Mouse (Mus musculus) hindbrain, embryonic 12.5 days (tissue): ENCODE data around the gene Gal. TPM values are rescaled to one million over a fixed set of nuclear protein-coding genes. Genes with fewer than 3 reads are reported as not detected.

ENCODE experiments used
- ATAC-seq: fragments of 200-750 bp; cut with Nextera tagmentation; 2 replicates; pipeline ENCODE4 v1.8.0; 2017; ENCODE audit warnings: moderate TSS enrichment; ENCODE audit not compliant: low FRiP score
- H3K27ac ChIP-seq: fragments of 300-500 bp; sonication (generic); 2 replicates; pipeline ENCODE4 v1.5.1; 2016; ENCODE audit warnings: mild to moderate bottlenecking
- H3K27me3 ChIP-seq: fragments of 300-500 bp; sonication (generic); 2 replicates; pipeline ENCODE4 v1.6.1; 2016; ENCODE audit warnings: mild to moderate bottlenecking
- H3K36me3 ChIP-seq: fragments of 300-500 bp; sonication (generic); 2 replicates; pipeline ENCODE4 v1.6.1; 2016; ENCODE audit warnings: mild to moderate bottlenecking
- H3K4me1 ChIP-seq: fragments of 300-500 bp; sonication (generic); 2 replicates; pipeline ENCODE4 v1.6.1; 2016
- H3K4me2 ChIP-seq: fragments of 300-500 bp; sonication (generic); replicated peaks from 2 replicates; pipeline ENCODE4 v1.6.1; 2016; ENCODE audit warnings: mild to moderate bottlenecking
- H3K4me3 ChIP-seq: fragments of 300-500 bp; sonication (generic); 2 replicates; pipeline ENCODE4 v1.5.1; 2016; ENCODE audit warnings: mild to moderate bottlenecking
- H3K9ac ChIP-seq: fragments of 300-500 bp; sonication (generic); 2 replicates; pipeline ENCODE4 v1.6.1; 2016; ENCODE audit warnings: mild to moderate bottlenecking, moderate library complexity
- H3K9me3 ChIP-seq: fragments of 300-500 bp; sonication (generic); replicated peaks from 2 replicates; pipeline ENCODE4 v1.6.1; 2016; ENCODE audit warnings: mild to moderate bottlenecking
- WGBS: fragments of 180-500 bp; shearing (Covaris S2); methylation state at CpG from one replicate; pipeline ENCODE4 v1.1.7; 2016; 5-methylcytosine and 5-hydroxymethylcytosine counted together
- polyA plus RNA-seq: library from polyadenylated mRNA; unstranded; fragments of >200 nt; fragmentation: Nextera tagmentation; extraction: Ambion mirVana; gene quantifications from 2 replicates; pipeline ENCODE4 v1.2.1, GENCODE M21; 2016

Gal gene
- polyA plus RNA-seq, 1 experiment from 2014 or later = 6.2 TPM

DNA sequence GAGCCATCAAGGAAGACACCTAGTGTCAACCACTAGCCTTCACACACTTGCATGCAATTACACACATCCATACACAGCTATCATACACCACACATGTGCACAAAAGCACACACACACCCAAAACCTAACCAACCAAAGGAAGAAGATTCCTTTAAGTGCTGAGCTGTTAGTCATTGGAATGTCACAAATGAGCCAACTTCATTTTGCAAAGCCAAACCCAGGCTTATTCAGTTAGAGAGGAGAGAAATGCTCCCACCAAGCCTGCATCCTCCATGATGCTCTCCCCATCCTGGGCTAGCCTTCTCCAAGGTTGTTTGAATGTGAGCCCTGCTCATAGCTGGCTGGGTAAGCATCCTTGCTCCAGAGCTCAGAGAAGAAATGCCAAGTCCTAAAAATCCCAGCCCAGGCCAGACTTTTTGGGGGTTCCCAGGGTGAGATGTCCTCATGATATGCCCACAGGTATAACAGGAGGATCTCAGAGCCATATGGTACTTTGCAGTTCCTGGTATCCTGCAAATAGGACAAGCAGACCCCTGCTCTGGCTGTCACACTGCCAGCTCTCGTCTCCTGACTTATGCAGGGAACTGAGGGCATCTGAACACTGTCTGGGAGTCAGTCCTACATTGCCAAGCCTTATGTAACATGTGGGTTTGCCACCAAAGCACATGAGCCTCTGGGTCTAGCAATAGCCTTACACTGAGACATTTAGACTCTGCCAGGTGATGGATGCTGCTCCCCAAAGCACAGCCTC lies 8.6 kb downstream of the Gal start:
- Histone ChIP-seq H3K27me3 (peaks cover 3% of the 10 kb centered on the region; the same call in 1 of the 2 replicates), H3K36me3 (no peaks in the 10 kb centered on the region), H3K9ac (no peak overlapping the region), H3K4me1 (no peaks in the 10 kb centered on the region), H3K9me3 (peaks cover 4% of the 10 kb centered on the region; the same call in 1 of the 2 replicates), H3K4me2 (no peak overlapping the region), H3K27ac (no peak overlapping the region), H3K4me3 (no peak overlapping the region)
- ATAC-seq = no peak
- 80% methylated on average over 1 of the region's 1 CpGs for WGBS

DNA sequence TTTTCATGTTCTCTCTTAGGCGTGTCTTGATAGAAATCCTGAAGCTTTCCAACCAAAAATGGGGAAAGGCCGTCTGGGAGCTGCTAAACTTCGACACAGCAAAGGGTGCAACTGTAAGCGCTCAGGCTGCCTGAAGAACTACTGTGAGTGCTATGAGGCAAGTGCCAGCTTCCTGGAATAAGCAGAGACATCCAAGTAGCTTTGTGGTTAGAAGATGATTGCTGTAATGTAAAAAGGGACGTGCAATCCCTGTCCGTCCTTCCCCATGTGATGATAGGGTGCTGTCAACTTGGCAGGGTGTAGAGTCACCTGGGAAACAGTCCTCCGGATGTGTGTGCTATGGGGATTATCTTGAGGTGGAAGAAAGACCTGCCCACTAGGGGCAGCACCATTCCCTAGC lies 10.3 kb downstream of the Gal start:
- ATAC-seq = no peak

DNA sequence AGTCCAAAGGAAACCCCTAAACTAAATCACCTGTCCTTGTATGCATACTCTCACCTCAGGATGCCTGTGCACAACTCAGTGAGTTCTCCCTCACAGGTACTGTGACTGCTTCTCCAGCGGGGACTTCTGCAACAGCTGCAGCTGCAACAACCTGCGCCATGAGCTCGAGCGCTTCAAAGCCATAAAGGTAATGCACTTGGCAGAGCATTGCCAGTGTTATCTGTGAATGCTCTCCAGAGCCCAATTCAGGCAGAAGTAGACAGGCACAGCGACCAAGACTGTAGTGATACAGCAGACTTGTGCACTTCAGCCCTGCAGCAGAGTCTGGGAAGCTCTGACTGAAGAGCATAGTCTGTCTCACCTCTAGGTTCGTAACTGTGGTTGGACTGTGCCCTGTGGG lies 12.0 kb downstream of the Gal start:
- no peak overlapping the region for H3K27ac ChIP-seq
- H3K4me1 ChIP-seq = no peaks in the 10 kb centered on the region
- no peak for ATAC-seq
- no peak overlapping the region for H3K4me3 ChIP-seq
- H3K36me3 ChIP-seq = no peaks in the 10 kb centered on the region
- no peak overlapping the region for H3K9ac ChIP-seq
- no peak overlapping the region for H3K4me2 ChIP-seq
- peaks cover 4% of the 10 kb centered on the region; the same call in 1 of the 2 replicates for H3K9me3 ChIP-seq
- H3K27me3 ChIP-seq = peaks cover 3% of the 10 kb centered on the region; the same call in 1 of the 2 replicates
- 89% methylated on average over 6 of the region's 6 CpGs for WGBS

More for the DNA sequence above, 10.3 kb downstream of the Gal start:
- Histone ChIP-seq H3K4me1 (no peaks in the 10 kb centered on the region), H3K4me3 (no peak overlapping the region), H3K9ac (no peak overlapping the region), H3K4me2 (no peak overlapping the region), H3K36me3 (no peaks in the 10 kb centered on the region), H3K27ac (no peak overlapping the region), H3K9me3 (peaks cover 4% of the 10 kb centered on the region; the same call in 1 of the 2 replicates), H3K27me3 (peaks cover 3% of the 10 kb centered on the region; the same call in 1 of the 2 replicates)
- WGBS = 84% methylated on average over 7 of the region's 7 CpGs

DNA sequence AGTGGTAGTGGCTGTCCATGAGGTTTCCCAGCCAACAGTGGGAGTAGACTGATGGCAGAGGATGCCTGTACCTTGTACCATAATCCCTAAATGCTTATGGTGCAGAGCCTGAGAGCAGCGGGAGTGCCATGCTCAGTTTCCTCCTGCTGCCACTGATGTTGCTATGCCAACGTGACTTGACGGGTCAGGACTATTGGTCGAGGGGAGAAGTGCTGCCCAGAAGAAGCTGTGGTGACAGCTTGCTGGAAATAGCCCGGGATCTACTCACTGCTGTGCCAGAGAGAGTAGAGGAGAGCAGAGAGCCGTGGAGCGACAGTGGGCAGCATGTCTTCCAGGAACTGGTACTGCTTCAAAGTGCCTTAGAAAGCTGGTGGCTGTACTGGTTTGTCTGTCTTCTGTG lies 12.4 kb downstream of the Gal start:
- no peak for ATAC-seq
- Histone ChIP-seq H3K9ac (no peak overlapping the region), H3K27ac (no peak overlapping the region), H3K4me3 (no peak overlapping the region), H3K36me3 (no peaks in the 10 kb centered on the region), H3K27me3 (peaks cover 3% of the 10 kb centered on the region; the same call in 1 of the 2 replicates), H3K4me2 (no peak overlapping the region), H3K4me1 (no peaks in the 10 kb centered on the region), H3K9me3 (peaks cover 4% of the 10 kb centered on the region; the same call in 1 of the 2 replicates)
- WGBS = 57% methylated on average over 7 of the region's 7 CpGs

DNA sequence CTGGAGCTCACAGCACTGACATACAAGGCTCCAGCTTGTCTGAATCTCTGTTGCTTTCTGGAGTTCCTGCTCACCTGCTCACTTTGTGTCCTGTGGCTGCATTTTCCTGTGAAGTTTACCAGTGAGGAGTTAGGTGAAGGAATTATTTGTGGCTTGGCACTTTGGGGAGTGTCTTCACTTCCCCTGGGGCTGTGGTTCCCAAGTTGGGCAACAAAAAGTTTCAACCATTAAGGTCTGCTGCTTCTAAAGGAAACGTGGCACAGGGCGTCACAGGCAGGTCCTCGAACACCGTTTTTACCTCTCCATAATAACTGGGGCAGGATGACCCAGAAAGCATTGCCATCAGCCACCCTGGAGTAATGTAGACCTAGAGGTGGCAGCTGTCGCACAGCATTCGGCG lies 12.8 kb downstream of the Gal start:
- no peak overlapping the region for H3K4me2 ChIP-seq
- no peaks in the 10 kb centered on the region for H3K36me3 ChIP-seq
- 85% methylated on average over 7 of the region's 7 CpGs for WGBS
- no peak overlapping the region for H3K4me3 ChIP-seq
- H3K4me1 ChIP-seq = no peaks in the 10 kb centered on the region
- H3K27ac ChIP-seq = no peak overlapping the region
- no peak overlapping the region for H3K9ac ChIP-seq
- peaks cover 4% of the 10 kb centered on the region; the same call in 1 of the 2 replicates for H3K9me3 ChIP-seq
- ATAC-seq = no peak
- peaks cover 3% of the 10 kb centered on the region for H3K27me3 ChIP-seq

DNA sequence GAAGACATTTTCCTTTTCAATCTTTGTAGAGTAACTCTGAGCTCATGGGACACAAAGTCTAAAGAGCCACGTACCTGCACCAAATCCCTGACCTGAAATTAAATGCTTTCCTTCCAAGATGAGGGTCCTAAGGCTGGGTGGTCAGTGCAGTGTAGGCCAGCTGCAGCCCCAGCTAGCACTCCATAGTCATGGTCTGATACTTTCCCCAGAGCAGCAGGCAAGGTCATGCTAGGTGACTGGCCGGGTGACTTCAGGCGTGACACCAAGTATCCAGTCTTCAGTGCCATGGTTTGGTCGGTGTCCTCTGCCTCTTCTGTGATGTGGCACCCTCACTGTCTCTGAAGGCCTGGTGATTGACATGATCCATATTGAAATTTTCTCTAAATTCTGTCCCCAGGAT lies 14.3 kb downstream of the Gal start:
- H3K4me2 ChIP-seq = no peak overlapping the region
- H3K36me3 ChIP-seq = no peaks in the 10 kb centered on the region
- no peak for ATAC-seq
- H3K27me3 ChIP-seq = peaks cover 3% of the 10 kb centered on the region
- no peak overlapping the region for H3K9ac ChIP-seq
- H3K9me3 ChIP-seq = peaks cover 4% of the 10 kb centered on the region; the same call in 1 of the 2 replicates
- H3K27ac ChIP-seq = no peak overlapping the region
- H3K4me3 ChIP-seq = no peak overlapping the region
- WGBS = 82% methylated on average over 4 of the region's 4 CpGs
- no peaks in the 10 kb centered on the region for H3K4me1 ChIP-seq

DNA sequence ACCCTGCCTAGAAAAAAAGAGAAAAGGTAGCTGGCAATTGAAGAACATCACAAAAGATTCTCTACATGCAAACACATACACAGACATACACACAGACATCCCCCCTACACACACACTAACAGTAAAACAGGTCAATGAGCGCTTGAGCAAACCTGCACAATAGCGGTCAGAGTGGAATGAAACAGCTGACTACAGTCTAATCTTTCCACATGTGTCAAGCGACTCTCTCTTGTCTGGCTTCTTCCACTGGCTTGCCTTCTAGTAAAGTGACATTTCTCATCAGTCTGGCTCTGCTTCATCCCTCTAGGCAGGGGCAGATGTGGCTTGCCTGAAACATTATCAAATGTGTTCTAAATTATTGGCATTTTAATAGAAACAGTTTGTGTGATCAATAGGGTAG lies 20.1 kb downstream of the Gal start:
- H3K27me3 ChIP-seq = peaks cover 7% of the 10 kb centered on the region; the same call in 1 of the 2 replicates
- ATAC-seq = no peak
- H3K36me3 ChIP-seq = no peaks in the 10 kb centered on the region
- H3K27ac ChIP-seq = no peak overlapping the region
- H3K4me2 ChIP-seq = no peak overlapping the region
- H3K4me1 ChIP-seq = peaks cover 1% of the 10 kb centered on the region; the same call in 1 of the 2 replicates
- H3K9me3 ChIP-seq = no peaks in the 10 kb centered on the region; the same call in 1 of the 2 replicates
- H3K9ac ChIP-seq = no peak overlapping the region
- H3K4me3 ChIP-seq = no peak overlapping the region
- 88% methylated on average over 3 of the region's 3 CpGs for WGBS

DNA sequence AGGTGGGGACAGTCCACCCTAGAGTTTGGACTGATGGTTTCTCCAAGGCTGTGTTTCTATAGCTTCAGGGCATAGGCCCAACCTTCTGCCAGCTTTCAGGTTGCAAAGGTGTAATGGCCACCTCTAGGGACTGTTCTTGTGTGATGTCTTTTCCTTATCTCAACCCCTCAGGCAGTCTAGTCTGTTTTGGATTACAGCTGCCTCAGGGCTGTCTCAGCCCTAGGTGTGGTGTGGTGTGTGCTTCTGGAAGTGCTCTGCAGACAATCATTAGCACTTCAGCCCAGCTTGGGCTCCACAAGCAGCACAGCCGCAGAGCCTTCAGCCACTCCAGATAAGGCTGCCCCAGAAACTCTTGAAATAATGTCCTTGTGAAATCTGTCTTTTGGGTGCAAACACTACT lies 22.0 kb downstream of the Gal start:
- Histone ChIP-seq H3K36me3 (no peaks in the 10 kb centered on the region), H3K4me2 (no peak overlapping the region), H3K27me3 (peaks cover 17% of the 10 kb centered on the region), H3K27ac (no peak overlapping the region), H3K4me3 (no peak overlapping the region), H3K4me1 (peaks cover 8% of the 10 kb centered on the region), H3K9ac (no peak overlapping the region), H3K9me3 (no peaks in the 10 kb centered on the region; the same call in none of the 2 replicates)
- WGBS = 75% methylated on average over 1 of the region's 1 CpGs
- no peak for ATAC-seq

DNA sequence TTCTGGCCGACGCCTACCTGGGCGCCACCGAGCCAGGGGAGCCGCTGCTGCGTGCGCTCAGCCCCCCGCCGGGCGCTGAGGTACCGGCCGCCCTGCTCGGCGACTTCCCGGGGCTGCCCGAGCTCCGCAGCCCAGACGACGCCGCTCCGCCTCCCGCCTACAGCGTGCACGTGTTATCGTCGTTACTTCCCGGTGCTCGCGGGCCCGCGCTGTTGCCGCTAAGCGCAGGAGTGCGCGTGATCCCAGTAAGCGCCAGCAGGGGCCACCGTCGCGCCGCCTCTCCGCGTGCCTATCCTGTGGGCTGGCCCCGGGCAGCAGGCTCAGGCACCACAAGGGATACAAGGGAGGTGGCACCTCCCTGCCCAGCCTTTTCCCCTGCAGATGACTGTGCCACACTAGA lies 25.3 kb downstream of the Gal start:
- Histone ChIP-seq H3K4me1 (peaks cover 8% of the 10 kb centered on the region), H3K9me3 (no peaks in the 10 kb centered on the region; the same call in none of the 2 replicates), H3K4me2 (peak overlapping the region; percentile 86), H3K27me3 (peaks cover 17% of the 10 kb centered on the region), H3K36me3 (no peaks in the 10 kb centered on the region), H3K4me3 (peak overlapping the region; percentile 46), H3K9ac (peak overlapping the region; percentile 59; the same call in 1 of the 2 replicates), H3K27ac (no peak overlapping the region)
- peak; percentile 92 for ATAC-seq
- WGBS = 0% methylated on average over 37 of the region's 43 CpGs

DNA sequence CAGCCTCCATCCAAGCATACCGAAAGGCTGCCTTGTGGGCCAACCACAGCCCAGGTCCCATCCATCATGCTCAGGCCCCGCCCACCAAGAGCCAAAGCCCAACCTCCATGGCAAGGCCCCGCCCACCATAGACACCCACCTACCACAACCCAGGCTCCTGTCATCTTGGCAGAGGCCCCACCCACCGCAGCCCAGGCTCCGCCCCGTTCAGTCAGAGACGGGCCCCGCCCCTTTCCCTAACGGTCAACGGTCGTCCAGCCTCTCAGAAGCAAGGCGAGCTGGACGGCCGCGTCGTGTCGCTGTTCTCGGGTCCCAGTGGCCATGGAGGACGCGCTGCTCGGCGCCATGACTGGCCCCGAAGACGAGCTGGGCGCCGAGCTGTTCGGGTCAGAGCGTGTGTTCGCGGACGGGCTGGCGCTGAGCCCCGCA lies 25.7 kb downstream of the Gal start, which contains the start of gene Tesmin:
Tesmin (plus strand) TSS at position 229 of the 429 bp plus-strand sequence.
- WGBS = 1% methylated on average over 31 of the region's 33 CpGs
- Histone ChIP-seq H3K4me3 (peak within 1 kb of the TSS; percentile 46), H3K27ac (no peak within 1 kb of the TSS)

DNA sequence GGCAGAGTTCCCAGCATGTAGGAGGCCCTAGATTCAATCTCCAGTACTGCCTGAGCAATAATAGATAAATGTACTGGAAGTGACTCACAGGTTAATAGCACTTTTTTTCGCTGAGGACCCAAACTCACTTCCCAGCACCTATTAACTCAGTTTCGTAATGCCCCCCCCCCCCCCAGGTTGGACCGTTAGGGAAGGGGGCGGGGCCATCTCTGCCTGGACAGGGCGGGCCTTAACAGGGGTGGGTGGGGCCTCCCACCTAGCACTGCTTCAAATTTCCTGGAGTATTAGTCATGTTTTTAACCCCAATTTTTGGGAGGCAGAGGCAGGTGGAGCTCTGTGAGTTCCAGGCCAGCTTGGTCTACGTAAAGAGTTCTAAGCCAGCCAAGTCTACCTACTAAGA lies 26.3 kb downstream of the Gal start:
- no peaks in the 10 kb centered on the region; the same call in none of the 2 replicates for H3K9me3 ChIP-seq
- H3K9ac ChIP-seq = no peak overlapping the region
- peaks cover 8% of the 10 kb centered on the region for H3K4me1 ChIP-seq
- no peak overlapping the region for H3K4me3 ChIP-seq
- ATAC-seq = 0 out of 2 replicates have a peak, but pooled peaks have one; percentile 15
- H3K27me3 ChIP-seq = peaks cover 17% of the 10 kb centered on the region
- no peak overlapping the region for H3K27ac ChIP-seq
- H3K36me3 ChIP-seq = no peaks in the 10 kb centered on the region
- no peak overlapping the region for H3K4me2 ChIP-seq
- WGBS = 83% methylated on average over 6 of the region's 6 CpGs

More for the DNA sequence above, 25.7 kb downstream of the Gal start, which contains the start of gene Tesmin:
- Histone ChIP-seq H3K4me2 (peak within 1 kb of the TSS; percentile 86), H3K9ac (peak within 1 kb of the TSS; percentile 59; the same call in 1 of the 2 replicates), H3K4me1 (peaks cover 8% of the 10 kb centered on the region), H3K36me3 (no peaks in the 10 kb centered on the region), H3K9me3 (no peaks in the 10 kb centered on the region; the same call in none of the 2 replicates), H3K27me3 (peaks cover 17% of the 10 kb centered on the region)
- ATAC-seq = peak; percentile 90

DNA sequence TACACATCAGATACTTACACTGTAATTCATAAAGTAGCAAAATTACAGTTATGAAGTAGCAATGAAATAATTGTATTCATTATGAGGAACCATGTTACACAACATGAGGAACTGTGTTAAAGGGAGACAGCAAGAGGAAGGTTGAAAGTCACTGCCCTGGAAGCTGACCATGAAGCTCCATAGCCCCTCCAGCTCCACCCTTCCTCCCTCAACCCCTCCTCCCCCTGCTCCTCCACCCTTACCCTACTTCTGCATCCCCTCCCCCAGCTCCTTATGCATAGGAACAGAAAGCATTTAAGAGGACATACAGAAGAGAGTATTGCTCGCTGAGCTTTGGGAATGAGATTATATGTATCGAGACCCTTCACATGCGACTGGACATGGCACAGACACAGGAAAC lies 35.7 kb downstream of the Gal start:
- Histone ChIP-seq H3K9me3 (no peaks in the 10 kb centered on the region), H3K27me3 (no peaks in the 10 kb centered on the region), H3K4me1 (no peaks in the 10 kb centered on the region)

More for the DNA sequence above, 35.7 kb downstream of the Gal start:
- no peak overlapping the region for H3K27ac ChIP-seq
- no peak overlapping the region for H3K4me2 ChIP-seq
- no peaks in the 10 kb centered on the region for H3K36me3 ChIP-seq
- H3K9ac ChIP-seq = no peak overlapping the region
- ATAC-seq = no peak
- 94% methylated on average over 3 of the region's 3 CpGs for WGBS
- no peak overlapping the region for H3K4me3 ChIP-seq
